Mouse (Mus musculus): Measurements from ENCODE around the gene Hsd11b1.

GRCm38 (mm10) chr1:193299995-193300394, 36.1 kb upstream of the Hsd11b1 start:
- TF ChIP-seq EP300 (optimal IDR thresholded peaks at IDR 0.05) (no peak), CTCF (IDR thresholded peaks at IDR 0.05; ENCODE audit: low read depth) (no peak)
